Mouse (Mus musculus): ENCODE results near the gene Scand1. TPM values are rescaled to one million over a fixed set of nuclear protein-coding genes. Genes with fewer than 3 reads are reported as not detected.

The Scand1 gene
- total RNA-seq (2017) = 4.8 to 57.7 TPM (median 47.6 TPM) in 3 replicates

DNA sequence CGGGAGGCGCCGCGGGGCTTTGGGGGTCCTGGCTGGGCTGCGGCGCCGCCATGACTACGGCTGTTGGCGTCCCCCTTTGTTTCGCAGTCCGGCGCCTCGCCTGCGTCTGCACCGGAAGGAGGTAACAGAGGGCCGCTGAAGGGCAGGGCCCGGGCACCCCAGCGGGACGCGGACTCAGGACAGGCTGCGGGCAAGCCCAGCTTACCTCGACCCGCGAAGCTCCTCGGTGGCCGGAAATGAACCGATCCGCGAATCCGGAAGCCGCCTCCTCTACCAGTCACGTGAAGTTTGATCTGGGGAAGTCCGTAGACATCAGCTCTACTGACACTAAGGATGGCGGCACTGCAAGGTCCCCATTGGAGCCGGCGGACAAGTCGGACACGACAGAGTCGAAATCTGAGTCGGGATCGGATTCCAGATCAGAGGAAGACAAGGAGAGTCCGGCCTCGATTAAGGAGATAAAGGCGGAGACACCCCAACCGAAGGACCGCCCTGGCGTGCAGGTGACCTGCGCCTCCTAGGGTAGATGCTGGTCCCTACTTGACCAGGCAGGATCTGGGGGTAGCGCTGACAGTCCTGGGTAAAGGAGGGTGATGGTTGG is at the start of gene Scand1, which contains the start of gene Cnbd2:
TSS of gene Scand1 (minus strand) at position 408 of the 601 bp plus-strand sequence.
TSS of gene Cnbd2 (plus strand) at position 3 of the 601 bp plus-strand sequence.
- ATAC-seq (replicated peaks; ENCODE audit: insufficient number of reproducible peaks, low FRiP score, low TSS enrichment, poor library complexity, severe bottlenecking) = peak; percentile 91

DNA sequence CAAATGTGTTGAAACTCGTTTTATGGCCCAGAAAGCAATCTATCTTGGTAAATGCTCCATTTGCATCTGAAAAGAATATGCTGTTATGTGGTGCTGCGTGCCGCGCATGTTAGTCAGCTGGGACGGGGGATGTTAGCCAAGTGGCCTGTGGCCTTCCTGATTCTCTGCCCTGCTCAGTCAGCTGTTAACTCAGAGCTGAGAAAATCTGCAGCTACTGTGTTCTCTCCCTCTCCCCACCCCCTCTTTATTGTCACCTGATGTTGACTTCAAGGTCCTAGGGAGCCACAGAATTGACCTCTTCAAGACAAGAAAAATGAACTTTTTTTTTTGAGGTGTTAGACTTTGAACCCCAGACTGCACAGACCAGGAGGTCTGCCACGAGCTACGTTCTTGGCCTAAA is 43.5 kb upstream of the Scand1 start:
- no peak for ATAC-seq (replicated peaks; ENCODE audit: insufficient number of reproducible peaks, low FRiP score, low TSS enrichment, poor library complexity, severe bottlenecking)

DNA sequence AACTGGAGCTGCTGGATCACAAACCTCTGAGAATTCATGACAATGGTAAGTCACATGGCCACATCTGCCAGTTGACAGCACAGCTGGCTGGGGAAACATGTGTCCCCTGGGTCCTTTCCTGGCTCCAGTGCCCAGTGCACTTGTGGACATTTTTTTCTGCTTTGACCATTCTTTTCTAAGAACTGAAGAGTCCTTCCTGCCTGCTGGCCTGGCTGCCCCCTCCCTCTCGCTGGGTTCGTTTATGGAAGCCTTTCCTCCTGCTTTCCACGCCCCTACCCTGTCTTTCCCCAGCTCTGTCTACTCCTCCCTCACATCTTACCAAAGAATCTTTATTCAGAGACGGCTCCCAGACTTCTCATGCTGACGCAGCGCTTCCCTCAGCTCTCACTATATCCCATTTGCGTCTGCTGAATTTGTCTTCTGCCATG is 40.8 kb upstream of the Scand1 start:
- ATAC-seq (replicated peaks; ENCODE audit: insufficient number of reproducible peaks, low FRiP score, low TSS enrichment, poor library complexity, severe bottlenecking) = no peak

DNA sequence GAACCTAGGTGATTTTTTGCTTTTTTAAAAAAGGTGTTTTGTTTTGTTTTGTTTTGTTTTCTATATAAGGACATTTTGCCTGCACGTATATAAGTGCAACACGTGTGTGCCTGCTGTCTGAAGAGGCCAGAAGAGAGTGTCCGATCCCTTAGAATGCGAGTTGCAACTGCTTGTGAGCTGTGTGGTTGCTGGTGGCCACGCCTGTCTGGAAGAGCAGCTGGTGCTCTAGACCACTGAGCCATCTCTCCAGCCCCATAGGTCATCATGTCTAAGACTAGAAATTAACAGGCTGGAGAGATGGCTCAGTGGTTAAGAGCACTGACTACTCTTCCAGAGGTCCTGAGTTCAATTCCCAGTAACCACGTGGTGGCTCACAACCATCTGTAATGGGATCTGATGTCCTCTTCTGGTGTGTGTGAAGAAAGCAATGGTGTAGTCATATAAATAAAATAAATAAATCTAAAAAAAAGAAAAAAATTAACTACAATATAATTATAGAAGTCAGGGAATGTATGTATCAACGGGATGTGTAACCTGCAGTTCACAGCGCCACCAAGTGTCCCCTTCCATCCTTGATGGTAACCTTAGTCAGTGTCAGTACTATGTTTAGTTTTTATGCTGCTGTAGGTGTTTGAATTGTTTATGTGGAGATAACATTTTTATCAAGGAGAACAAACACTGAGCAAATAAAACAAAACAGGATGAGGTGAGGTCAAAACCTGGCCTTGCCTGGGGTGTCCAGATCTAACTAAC is 40.1 kb upstream of the Scand1 start:
- ATAC-seq (replicated peaks; ENCODE audit: insufficient number of reproducible peaks, low FRiP score, low TSS enrichment, poor library complexity, severe bottlenecking) = no peak

DNA sequence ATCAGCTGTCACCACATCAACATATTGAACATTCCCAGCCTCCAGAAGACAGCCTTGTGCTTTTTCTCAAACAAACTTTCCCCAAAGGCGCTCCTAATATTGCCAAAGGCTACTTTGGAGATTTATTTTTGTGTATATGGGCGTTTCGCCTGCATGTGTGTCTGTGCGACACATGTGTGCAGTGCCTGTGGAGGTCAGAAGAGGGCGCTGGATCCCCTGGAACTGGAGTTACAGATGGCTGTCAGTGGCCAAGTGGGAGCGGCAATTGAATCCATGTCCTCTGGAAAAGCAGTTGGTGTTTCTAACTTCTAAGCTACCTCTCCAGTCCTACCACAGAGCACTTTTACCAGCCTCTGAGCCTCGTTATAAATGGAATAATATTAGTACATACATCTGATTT is 38.7 kb upstream of the Scand1 start:
- ATAC-seq (replicated peaks; ENCODE audit: insufficient number of reproducible peaks, low FRiP score, low TSS enrichment, poor library complexity, severe bottlenecking) = no peak

DNA sequence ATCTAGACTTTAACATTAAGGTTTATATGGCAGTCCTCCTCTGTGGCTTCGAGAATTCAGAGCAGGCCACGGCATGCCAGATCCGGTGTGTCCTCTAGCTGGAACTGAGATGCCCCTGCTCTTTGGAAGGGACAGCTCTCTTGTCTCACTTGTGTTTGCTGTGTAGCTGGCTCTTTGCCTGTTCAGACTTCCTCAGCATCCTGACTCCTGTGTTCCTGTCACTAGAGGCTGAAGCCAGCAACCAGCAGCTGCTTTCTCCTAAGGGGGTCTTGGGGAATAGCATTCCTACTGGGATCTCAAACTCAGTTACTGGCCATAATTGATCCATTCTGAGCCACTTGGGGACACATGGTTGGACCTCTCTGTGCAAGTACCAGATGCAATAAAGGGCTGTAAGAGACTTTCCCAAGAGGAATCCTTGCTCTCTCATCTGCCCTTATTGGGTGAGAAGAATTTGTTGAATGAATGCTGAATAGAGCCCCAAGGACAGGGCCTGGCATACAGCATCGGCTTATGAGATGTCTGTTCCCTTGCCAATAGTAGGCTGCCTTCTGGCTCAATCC is 36.9 kb upstream of the Scand1 start:
- no peak for ATAC-seq (replicated peaks; ENCODE audit: insufficient number of reproducible peaks, low FRiP score, low TSS enrichment, poor library complexity, severe bottlenecking)

DNA sequence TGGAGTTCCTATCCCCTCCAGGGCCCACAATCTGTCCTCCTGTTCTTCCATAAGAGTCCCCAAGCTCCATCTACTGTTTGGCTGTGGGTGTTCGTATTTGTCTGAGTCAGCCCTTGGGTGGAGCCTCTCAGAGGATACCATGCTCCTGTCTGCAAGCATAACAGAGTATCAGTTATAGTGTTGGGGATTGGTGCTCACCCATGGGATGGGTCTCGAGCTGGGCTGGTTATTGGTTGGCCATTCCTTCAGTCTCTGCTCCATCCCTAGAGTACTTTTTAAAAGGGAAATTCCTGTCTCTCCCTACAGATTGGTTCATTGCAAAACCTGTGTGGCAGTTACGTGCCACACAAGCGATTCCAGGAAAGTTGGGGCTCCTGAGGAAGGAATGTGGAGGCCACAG is 36.3 kb upstream of the Scand1 start:
- ATAC-seq (replicated peaks; ENCODE audit: insufficient number of reproducible peaks, low FRiP score, low TSS enrichment, poor library complexity, severe bottlenecking) = no peak

DNA sequence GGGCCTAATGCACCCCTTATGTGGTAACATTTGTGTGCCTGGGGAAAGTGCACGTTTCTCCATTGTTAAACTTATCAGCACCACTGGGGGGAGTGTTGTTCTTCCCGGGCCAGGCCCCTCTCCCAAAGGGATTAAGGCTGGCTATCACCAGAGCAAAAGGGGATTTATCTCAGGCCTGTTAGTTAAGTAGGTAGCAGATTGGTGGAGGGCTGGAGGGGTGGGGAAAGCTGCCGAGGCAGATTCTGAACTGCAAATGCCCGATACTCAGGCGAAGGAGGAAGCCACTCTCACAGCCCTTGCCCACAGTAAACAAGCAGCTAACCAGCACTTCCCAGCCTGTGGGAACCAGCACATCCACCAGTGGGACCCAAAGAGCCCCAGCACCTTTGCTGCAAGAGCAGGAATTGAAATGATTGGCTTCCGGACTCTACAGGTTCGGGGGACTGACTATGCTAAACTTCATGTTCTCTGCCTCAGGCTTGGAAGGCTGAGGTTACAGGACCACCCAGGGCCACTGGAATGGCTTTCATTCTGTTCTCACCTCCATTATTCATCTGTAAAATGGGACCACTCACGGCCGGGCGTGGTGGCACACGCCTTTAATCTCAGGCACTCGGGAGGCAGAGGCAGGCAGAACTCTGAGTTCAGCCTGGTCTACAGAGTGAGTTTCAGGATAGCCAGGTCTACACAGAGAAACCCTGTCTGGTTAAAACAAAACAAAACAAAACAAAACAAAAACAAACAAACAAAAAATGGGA is 32.5 kb upstream of the Scand1 start:
- 0 out of 2 replicates have a peak, but pooled peaks have one; percentile 40 for ATAC-seq (replicated peaks; ENCODE audit: insufficient number of reproducible peaks, low FRiP score, low TSS enrichment, poor library complexity, severe bottlenecking)

DNA sequence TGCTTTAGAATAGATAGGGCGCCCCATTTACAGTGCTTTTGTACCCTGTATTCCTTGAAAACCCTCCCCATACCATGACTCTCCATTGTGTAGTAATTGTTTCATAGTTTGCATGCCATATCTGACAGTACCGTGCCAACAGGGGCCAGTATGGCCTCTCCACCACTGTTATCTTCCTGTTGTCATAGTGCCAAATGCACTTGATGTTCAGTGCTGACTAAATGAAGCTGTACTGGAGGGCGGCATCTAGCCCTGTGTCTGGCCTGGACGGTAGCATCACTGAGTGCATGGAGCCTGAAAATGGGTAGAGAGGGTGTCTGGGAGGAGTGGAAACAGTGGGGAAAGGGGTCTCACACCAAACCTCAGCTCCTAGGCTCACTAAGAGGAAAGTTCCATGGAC is 27.6 kb upstream of the Scand1 start:
- ATAC-seq (replicated peaks; ENCODE audit: insufficient number of reproducible peaks, low FRiP score, low TSS enrichment, poor library complexity, severe bottlenecking) = no peak

DNA sequence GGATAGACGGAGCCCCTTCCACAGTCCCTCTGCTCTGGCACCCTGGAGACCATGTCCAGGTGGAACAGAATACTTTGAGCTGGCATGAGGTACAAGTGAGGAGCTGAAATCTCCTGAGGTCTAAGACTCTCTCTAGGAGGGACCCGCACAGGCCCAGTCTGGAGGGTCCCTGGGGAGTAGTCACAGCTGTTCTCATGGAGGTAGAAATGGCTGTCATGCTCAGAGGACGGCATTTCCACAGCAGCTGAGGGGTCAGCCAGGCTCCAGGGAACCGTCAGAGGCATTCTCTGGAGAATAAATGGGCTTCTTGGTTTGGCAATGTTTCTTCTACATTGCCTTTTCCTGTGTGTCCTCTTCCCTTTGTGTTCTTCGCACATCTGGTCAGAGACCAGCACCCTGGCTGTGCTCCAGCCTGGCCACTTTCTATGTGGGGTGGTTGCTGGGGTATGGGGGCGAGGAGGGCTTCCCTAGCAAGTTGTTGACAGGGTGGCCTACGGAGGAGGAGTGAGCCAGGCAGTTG is 19.0 kb upstream of the Scand1 start:
- no peak for ATAC-seq (replicated peaks; ENCODE audit: insufficient number of reproducible peaks, low FRiP score, low TSS enrichment, poor library complexity, severe bottlenecking)

DNA sequence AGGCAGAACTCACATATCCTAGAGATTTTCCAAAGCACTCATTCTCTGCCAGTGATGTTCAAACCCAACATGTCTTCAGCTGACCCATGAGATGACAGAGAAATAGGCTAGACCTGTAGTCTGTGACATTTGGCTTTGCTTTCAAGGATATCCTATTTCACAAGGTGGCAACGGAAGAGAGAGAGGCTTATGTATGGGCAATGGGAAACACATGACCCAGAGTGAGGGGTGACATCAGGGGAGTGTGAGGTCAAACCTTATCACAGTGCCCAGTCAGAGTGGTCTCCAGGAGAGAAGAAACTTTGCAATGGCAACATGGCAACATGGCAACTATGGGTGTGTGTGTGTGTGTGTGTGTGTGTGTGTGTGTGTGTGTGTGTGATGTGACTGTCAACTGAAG is 18.2 kb upstream of the Scand1 start:
- ATAC-seq (replicated peaks; ENCODE audit: insufficient number of reproducible peaks, low FRiP score, low TSS enrichment, poor library complexity, severe bottlenecking) = no peak

DNA sequence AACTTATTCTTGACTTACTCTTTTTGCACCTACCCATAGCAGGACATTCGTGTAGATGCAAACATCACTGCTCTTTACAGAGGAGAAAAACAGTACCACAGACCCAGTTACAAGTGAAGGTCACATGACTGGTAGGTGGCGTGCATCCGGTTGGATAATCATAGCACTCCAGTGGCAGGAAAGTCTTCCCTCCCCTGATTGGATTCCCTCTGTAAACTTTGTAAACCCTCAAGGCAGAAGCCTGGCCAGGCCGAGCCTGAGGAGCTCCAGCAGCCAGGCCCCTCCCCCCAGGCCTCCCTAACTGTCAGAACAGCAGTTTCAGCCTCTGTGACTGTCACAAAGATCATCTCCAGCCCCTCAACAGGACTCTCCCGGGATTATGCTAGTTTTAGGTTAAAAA is 12.2 kb upstream of the Scand1 start:
- no peak for ATAC-seq (replicated peaks; ENCODE audit: insufficient number of reproducible peaks, low FRiP score, low TSS enrichment, poor library complexity, severe bottlenecking)

DNA sequence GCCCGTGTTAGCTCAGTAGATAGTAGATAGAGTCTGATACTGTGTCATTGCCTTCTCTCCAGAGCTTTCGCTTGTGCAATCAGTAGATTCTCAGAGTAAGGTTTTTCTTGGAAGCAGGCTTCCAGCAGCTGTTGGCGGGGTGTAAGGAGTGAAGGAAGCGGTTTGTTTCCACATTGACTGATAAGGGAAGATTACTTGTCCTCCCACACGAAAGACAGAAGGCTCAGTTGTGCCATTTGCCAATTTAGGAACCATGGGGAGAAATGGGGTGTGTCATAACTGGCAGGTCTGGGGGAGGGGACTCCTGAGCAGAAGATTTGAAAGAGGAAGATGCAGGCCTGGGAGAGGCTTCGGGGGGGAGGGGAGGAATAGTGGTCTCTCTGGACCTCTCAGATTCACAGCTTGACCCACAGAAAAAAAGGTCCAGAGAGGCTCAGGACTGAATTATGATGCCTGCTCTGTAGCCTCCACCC is 11.6 kb upstream of the Scand1 start:
- ATAC-seq (replicated peaks; ENCODE audit: insufficient number of reproducible peaks, low FRiP score, low TSS enrichment, poor library complexity, severe bottlenecking) = peak; percentile 90

DNA sequence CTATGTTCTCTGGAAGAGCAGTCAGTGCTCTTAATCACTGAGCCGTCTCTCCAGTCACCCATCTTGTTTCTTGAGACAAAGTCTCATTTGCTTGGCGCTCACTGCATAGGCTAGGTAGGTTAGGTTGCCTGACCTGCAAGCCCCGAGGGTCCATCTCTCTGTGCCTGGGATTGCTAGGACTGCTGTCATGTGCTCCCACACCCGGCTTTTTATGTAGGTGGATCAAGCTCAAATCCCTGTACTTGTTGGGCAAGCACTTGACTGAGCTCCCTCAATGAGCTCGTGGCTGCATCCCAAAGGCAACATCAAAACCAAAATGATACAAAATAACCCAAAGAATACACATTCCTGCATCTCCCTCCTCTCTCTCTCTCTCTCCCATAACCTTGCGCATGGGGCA is 9.0 kb upstream of the Scand1 start:
- no peak for ATAC-seq (replicated peaks; ENCODE audit: insufficient number of reproducible peaks, low FRiP score, low TSS enrichment, poor library complexity, severe bottlenecking)

DNA sequence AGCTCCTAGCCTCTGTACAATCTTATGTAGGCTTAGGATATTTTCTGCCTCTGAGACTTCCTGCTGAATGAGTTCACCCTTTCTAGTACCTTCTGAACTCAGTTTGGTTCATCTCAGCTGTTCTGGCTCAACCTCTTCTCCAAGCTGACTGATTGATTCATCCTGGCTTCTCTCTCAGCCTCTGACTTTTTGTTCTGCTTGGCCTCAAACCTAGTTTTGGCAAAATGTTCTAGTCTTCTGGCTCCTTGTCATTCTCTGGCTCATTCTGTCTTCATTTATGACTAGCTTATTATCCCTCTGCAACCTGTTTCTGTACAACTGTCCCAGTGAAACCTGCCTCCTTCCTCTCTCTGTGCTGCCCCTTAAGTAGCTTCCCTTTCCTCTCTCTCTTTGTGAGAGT is 6.0 kb upstream of the Scand1 start:
- ATAC-seq (replicated peaks; ENCODE audit: insufficient number of reproducible peaks, low FRiP score, low TSS enrichment, poor library complexity, severe bottlenecking) = no peak

DNA sequence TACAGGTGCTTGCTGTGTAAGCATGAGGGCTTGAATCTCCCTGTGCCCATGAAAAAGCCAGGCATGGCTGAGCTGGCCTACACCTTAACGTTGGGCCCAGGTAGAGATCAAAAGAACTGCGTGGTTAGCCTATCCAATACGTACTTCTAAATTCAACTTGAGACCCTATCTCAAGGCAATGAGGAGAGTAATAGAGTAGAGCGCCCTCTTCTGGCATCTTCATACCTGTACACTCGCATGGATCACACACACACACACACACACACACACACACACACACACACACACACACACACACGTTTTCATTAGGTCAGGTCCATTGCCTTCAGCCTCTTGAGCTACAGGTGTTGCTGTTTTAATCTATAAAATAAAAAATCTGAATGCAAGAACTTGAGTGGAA is 2.3 kb upstream of the Scand1 start:
- no peak for ATAC-seq (replicated peaks; ENCODE audit: insufficient number of reproducible peaks, low FRiP score, low TSS enrichment, poor library complexity, severe bottlenecking)

DNA sequence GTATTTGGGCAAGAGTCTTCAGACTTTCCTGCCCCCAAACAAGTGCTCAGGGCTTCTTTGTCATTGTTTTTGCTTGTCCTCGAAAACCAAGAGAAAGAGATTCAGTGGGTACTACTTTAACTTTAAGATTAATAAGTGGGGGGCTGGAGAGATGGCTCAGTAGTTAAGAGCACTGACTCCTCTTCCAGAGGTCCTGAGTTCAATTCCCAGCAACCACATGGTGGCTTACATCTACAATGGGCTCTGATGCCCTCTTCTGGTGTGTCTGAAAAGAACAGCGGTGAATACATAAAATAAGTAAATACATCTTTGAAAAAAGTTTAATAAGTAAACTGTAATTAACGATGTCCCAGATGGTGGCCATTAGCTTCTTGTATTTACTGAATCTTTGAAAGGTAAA is 649 bp upstream of the Scand1 start:
- no peak for ATAC-seq (replicated peaks; ENCODE audit: insufficient number of reproducible peaks, low FRiP score, low TSS enrichment, poor library complexity, severe bottlenecking)

DNA sequence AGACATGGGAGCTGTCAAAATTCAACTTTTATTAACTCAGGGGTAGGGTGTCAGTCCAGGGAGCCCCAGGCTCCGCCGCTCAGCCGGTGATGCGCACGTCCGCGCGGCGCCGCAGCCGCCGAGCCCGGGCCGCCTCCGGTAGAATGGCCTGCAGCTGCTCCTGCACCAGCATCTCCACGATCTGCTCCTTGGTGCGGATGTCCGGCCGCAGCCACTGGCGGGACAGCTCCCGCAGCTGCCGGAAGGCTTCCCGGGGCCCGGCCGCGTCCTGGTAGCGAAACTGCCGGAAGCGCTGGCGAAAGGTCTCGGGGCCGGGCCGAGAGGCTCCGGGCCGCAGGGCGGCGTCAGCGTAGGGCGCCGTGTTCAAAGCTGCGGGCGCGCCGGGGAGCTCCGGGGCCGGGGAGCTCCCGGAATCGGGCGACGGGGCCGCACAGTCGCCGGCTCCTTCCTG is 638 bp downstream of the Scand1 start:
- no peak for ATAC-seq (replicated peaks; ENCODE audit: insufficient number of reproducible peaks, low FRiP score, low TSS enrichment, poor library complexity, severe bottlenecking)

DNA sequence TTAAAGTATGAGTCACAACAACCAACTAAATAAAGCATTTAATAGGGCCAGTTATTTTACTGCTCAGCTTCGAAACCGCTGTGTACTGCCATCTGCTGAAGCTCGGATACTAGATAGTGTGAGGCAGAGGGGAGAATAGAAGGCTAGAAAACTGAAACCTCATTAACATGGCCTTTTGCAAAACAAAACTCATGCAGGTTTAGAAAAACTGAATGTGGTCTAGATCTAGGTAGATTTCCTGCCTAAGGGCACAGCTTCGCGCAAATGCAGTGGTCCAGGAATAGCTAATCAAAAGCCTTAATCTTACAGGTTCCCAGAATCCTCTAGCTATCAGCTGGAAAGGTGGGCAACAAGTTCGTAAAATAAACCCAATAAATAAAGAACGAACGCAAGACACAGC is 1.1 kb downstream of the Scand1 start:
- ATAC-seq (replicated peaks; ENCODE audit: insufficient number of reproducible peaks, low FRiP score, low TSS enrichment, poor library complexity, severe bottlenecking) = no peak

All from monocyte, adult 5-6 weeks (primary cell).